8 mouse cellular contexts compared by ENCODE assay signal in the genomic region with DNA sequence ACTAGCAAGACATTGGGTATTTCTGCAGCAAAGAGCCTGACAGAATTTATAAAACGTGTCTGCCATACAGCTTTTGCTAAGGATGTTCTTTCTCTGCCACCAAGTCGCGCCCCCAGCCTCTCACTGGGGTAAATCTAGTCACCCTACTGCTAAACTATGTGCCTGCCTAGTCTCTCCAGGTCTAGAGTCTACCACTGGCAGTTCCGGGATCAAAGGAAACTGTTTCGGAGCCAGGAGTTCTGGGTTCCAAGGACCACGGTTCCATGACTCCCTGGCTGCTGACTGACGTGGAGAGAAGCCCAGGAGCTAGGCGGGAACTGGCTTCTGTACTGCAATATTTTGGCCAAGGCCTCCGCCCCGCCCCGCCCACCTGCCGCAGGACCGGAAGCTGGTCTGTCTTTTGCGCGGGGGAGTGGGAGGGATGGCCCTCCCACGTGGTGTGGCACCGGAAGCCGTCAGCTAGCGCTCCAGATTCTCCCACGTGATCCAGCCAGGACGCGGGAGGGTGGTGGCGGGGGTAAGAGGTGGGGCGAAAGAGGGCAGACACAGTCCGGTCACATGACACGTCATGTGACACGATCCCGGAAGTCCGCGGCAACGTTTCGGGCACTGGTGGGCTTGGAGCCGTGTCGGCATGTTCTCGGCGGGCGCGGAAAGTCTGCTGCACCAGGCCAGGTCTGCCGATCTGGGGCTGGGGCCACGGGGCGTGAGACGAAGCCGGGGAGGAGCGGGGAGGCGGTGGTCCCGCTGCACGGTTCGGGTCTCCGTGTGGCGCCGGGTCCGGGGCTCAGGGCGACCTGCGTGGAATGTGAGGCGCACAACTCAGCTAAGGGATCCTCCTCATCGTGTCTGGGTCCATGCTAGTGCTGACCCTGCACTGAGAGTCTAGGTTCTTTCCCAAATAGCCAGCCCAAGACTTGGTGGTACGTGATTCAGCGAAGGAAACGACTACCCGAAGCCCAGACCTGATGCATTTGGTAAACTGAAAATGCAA. TPM values are rescaled to one million over a fixed set of nuclear protein-coding genes. Genes with fewer than 3 reads are reported as not detected.
DNase-seq lines count a peak whose midpoint lies in the region; ATAC-seq and TF ChIP-seq lines count a peak whose summit lies in the region.

A gene (plus strand): TSS at position 484 of the 994 bp plus-strand sequence.

- 0 out of 4 replicates have a peak, but pooled peaks cover 0 to 2% of the 10 kb centered on the region in 2 experiments for H3K36me3 ChIP-seq in MEL (ENCODE audit: control insufficient read depth in 1 of 2, insufficient read depth in 2 of 2, low read length in 2 of 2)
- H3K36me3 ChIP-seq in forebrain, postnatal 0 days (ENCODE audit: insufficient read depth): peaks cover 16% of the 10 kb centered on the region
- H3K36me3 ChIP-seq in lung, embryonic 16.5 days (ENCODE audit: control insufficient read depth, insufficient read depth, low read length): peaks cover 15% of the 10 kb centered on the region

- peak; percentile 56 to 70; a peak in 2 of 4 replicates for TF ChIP-seq POLR2A in MEL (IDR thresholded peaks at IDR 0.05; ENCODE audit: control insufficient read depth in 1 of 2, insufficient read depth in 1 of 2, low read depth in 1 of 2, low read length in 2 of 2, poor library complexity in 1 of 2)
- peak; percentile 87 for TF ChIP-seq POLR2A in cerebellum, adult 2 months (IDR thresholded peaks at IDR 0.05; ENCODE audit: borderline replicate concordance, insufficient read depth, low read length)

- H3K9me3 ChIP-seq in MEL (replicated peaks; ENCODE audit: insufficient read depth, low read length): no peaks in the 10 kb centered on the region
- no peaks in the 10 kb centered on the region for H3K9me3 ChIP-seq in forebrain, postnatal 0 days (ENCODE audit: low read length)
- no peaks in the 10 kb centered on the region for H3K9me3 ChIP-seq in lung, embryonic 16.5 days (ENCODE audit: control insufficient read depth, low read length)

- ATAC-seq in forebrain, postnatal 0 days: peak; percentile 95
- ATAC-seq in lung, embryonic 16.5 days (ENCODE audit: low read depth): peak; percentile 96

- WGBS in cerebellum, adult 2 months: under 1% methylated on average over 60 of the region's 60 CpGs
- 3% methylated on average over 60 of the region's 60 CpGs for WGBS in forebrain, postnatal 0 days
- 1% methylated on average over 56 of the region's 60 CpGs for WGBS in lung, embryonic 16.5 days

- H3K4me2 ChIP-seq in forebrain, postnatal 0 days (ENCODE audit: low read depth): peak within 1 kb of the TSS; percentile 90
- H3K4me2 ChIP-seq in lung, embryonic 16.5 days (ENCODE audit: low read depth, low read length): peak within 1 kb of the TSS; percentile 90

- H3K9ac ChIP-seq in MEL (ENCODE audit: control insufficient read depth, low read depth, low read length, poor library complexity, severe bottlenecking): peak within 1 kb of the TSS; percentile 73
- peak within 1 kb of the TSS; percentile 58 for H3K9ac ChIP-seq in forebrain, postnatal 0 days
- H3K9ac ChIP-seq in lung, embryonic 16.5 days (ENCODE audit: low read length): peak within 1 kb of the TSS; percentile 88

- peak within 1 kb of the TSS; percentile 68 to 77 for H3K4me3 ChIP-seq in MEL (ENCODE audit: control insufficient read depth in 1 of 2, insufficient read depth in 1 of 2, low read depth in 2 of 2, low read length in 2 of 2)
- peak within 1 kb of the TSS; percentile 89 for H3K4me3 ChIP-seq in cerebellum, adult 2 months (replicated peaks; ENCODE audit: insufficient read depth, low read depth, low read length)
- peak within 1 kb of the TSS; percentile 56 for H3K4me3 ChIP-seq in forebrain, postnatal 0 days (ENCODE audit: low read depth, low read length)
- peak within 1 kb of the TSS; percentile 86 for H3K4me3 ChIP-seq in lung, embryonic 16.5 days (ENCODE audit: low read length)

- DNase-seq in MEL (ENCODE audit: low read depth, low spot score): peak; percentile 98
- peak; percentile 91 to 96 for DNase-seq in cerebellum, adult 2 months
- DNase-seq in forebrain, postnatal 0 days: peak; percentile 96
- DNase-seq in heart, postnatal 4 days: peak; percentile 94
- DNase-seq in layer of hippocampus, adult 9-10 months (ENCODE audit: low spot score): peak; percentile 62
- peak; percentile 69 for DNase-seq in ovary, postnatal 10 days (ENCODE audit: low spot score)
- peak; percentile 92 to 95 for DNase-seq in thymus, postnatal 10 days (ENCODE audit: low spot score in 2 of 2)

- H3K4me1 ChIP-seq in MEL (ENCODE audit: control insufficient read depth in 1 of 2, insufficient read depth in 2 of 2, low read length in 2 of 2): peaks cover 0 to 8% of the 10 kb centered on the region in 2 experiments; a peak in 2 of 4 replicates
- peaks cover 5% of the 10 kb centered on the region for H3K4me1 ChIP-seq in cerebellum, adult 2 months (ENCODE audit: control insufficient read depth, insufficient read depth, low read length)
- H3K4me1 ChIP-seq in forebrain, postnatal 0 days (ENCODE audit: insufficient read depth): peaks cover 4% of the 10 kb centered on the region; the same call in 1 of the 2 replicates
- peaks cover 7% of the 10 kb centered on the region for H3K4me1 ChIP-seq in lung, embryonic 16.5 days (replicated peaks; ENCODE audit: control insufficient read depth, insufficient read depth, low read length)

- no peaks in the 10 kb centered on the region for H3K27me3 ChIP-seq in MEL (ENCODE audit: control insufficient read depth in 1 of 2, insufficient read depth in 2 of 2, low read length in 2 of 2)
- no peaks in the 10 kb centered on the region for H3K27me3 ChIP-seq in cerebellum, adult 2 months (ENCODE audit: control insufficient read depth, insufficient read depth, low read length)
- no peaks in the 10 kb centered on the region for H3K27me3 ChIP-seq in forebrain, postnatal 0 days (ENCODE audit: insufficient read depth, low read length)
- H3K27me3 ChIP-seq in lung, embryonic 16.5 days (ENCODE audit: control insufficient read depth, insufficient read depth, low read depth, low read length): no peaks in the 10 kb centered on the region

- H3K79me2 ChIP-seq in MEL (ENCODE audit: control insufficient read depth, insufficient read depth, low read length, poor library complexity): peaks cover 2% of the 10 kb centered on the region; the same call in 1 of the 2 replicates

- H3K27ac ChIP-seq in MEL (ENCODE audit: control insufficient read depth, low read depth, low read length): peak within 1 kb of the TSS; percentile 60
- H3K27ac ChIP-seq in cerebellum, adult 2 months (ENCODE audit: insufficient read depth, low read length): peak within 1 kb of the TSS; percentile 74
- peak within 1 kb of the TSS; percentile 87 for H3K27ac ChIP-seq in forebrain, postnatal 0 days (ENCODE audit: low read depth, low read length)
- peak within 1 kb of the TSS; percentile 75 for H3K27ac ChIP-seq in lung, embryonic 16.5 days (ENCODE audit: low read length)

- no peak; a peak in 1 of 4 replicates for TF ChIP-seq EP300 in MEL (IDR thresholded peaks at IDR 0.05; ENCODE audit: low read depth in 1 of 2, low read length in 2 of 2)

- TF ChIP-seq RAD21 in MEL (IDR thresholded peaks at IDR 0.05; ENCODE audit: low read depth, low read length): no peak

- no peak for TF ChIP-seq CTCF in MEL (IDR thresholded peaks at IDR 0.05 in 2 of 3, conservative IDR thresholded peaks at IDR 0.05 in 1 of 3; ENCODE audit: control insufficient read depth in 1 of 3, insufficient read depth in 1 of 3, low read depth in 2 of 3, low read length in 3 of 3, poor library complexity in 1 of 3, severe bottlenecking in 1 of 3)
- TF ChIP-seq CTCF in cerebellum, adult 2 months (IDR thresholded peaks at IDR 0.05; ENCODE audit: borderline replicate concordance, insufficient read depth, low read depth, low read length): no peak
- TF ChIP-seq CTCF in forebrain, postnatal 0 days (IDR thresholded peaks at IDR 0.05; ENCODE audit: low read depth): no peak

TF ChIP-seq in MEL, 35 proteins besides CTCF, POLR2A, EP300 and RAD21 (continues in another document):
- TF ChIP-seq MAX (IDR thresholded peaks at IDR 0.05; ENCODE audit: low read length) (peak; percentile 95), ELF1 (IDR thresholded peaks at IDR 0.05; ENCODE audit: low read depth, low read length) (peak; percentile 96), MXI1 (IDR thresholded peaks at IDR 0.05; ENCODE audit: low read depth, low read length) (peak; percentile 95), POLR2AphosphoS2 (IDR thresholded peaks at IDR 0.05; ENCODE audit: low read length) (peak; percentile 68), USF2 (IDR thresholded peaks at IDR 0.05; ENCODE audit: borderline replicate concordance in 1 of 2, insufficient read depth in 1 of 2, low read depth in 1 of 2, low read length in 2 of 2) (peak; percentile 95 to 99), MAZ (IDR thresholded peaks at IDR 0.05; ENCODE audit: low read depth, low read length) (peak; percentile 90), MYB (IDR thresholded peaks at IDR 0.05; ENCODE audit: low read depth, low read length) (no peak), SMC3 (IDR thresholded peaks at IDR 0.05; ENCODE audit: low read depth, low read length) (no peak), CHD2 (IDR thresholded peaks at IDR 0.05; ENCODE audit: low read length) (no peak), SIN3A (IDR thresholded peaks at IDR 0.05; ENCODE audit: low read length) (peak; percentile 99), ETS1 (IDR thresholded peaks at IDR 0.05; ENCODE audit: low read depth, low read length) (peak; percentile 77), TCF12 (IDR thresholded peaks at IDR 0.05; ENCODE audit: low read depth, low read length) (no peak; the same call in 1 of the 2 replicates), NELFE (IDR thresholded peaks at IDR 0.05; ENCODE audit: low read depth, low read length) (peak; percentile 69), ZKSCAN1 (IDR thresholded peaks at IDR 0.05; ENCODE audit: low read depth, low read length) (no peak), RCOR1 (IDR thresholded peaks at IDR 0.05; ENCODE audit: low read depth, low read length) (no peak), JUND (IDR thresholded peaks at IDR 0.05; ENCODE audit: low read depth, low read length) (no peak), MYC (IDR thresholded peaks at IDR 0.05; ENCODE audit: low read depth, low read length) (peak; percentile 91; the same call in 1 of the 2 replicates), HCFC1 (IDR thresholded peaks at IDR 0.05; ENCODE audit: low read depth, low read length) (peak; percentile 86), ZC3H11A (IDR thresholded peaks at IDR 0.05; ENCODE audit: low read depth, low read length) (no peak), USF1 (IDR thresholded peaks at IDR 0.05; ENCODE audit: low read depth, low read length) (peak; percentile 99)

RNA-seq across cellular contexts. Expression of the gene that starts here (rescaled TPM):
- 4.4 and 5.1 TPM in 2 replicates for total RNA-seq in MEL (2012; rRNA removed)
- polyA plus RNA-seq in MEL (2012; ENCODE audit: insufficient read depth in 1 of 2, insufficient read length in 2 of 2, low read depth in 1 of 2, low replicate concordance in 2 of 2, missing spikeins in 1 of 2): 10 to 100 TPM in 1 of 2 experiments, not detected in 1; 13.5 TPM
- polyA plus RNA-seq in cerebellum, adult 2 months (2012; rRNA removed): 30.3 and 32.7 TPM in 2 replicates
- total RNA-seq in forebrain, postnatal 0 days (2014; rRNA removed): 13.5 and 16.7 TPM in 2 replicates
- 6.4 and 7.8 TPM in 2 replicates for polyA plus RNA-seq in forebrain, postnatal 0 days (2015; fragmentation: Nextera tagmentation; extraction: Ambion mirVana)
- total RNA-seq in heart, postnatal 4 days (2021): 1 to 10 TPM; 6.0 to 8.2 TPM
- polyA plus RNA-seq in lung, embryonic 16.5 days (2015; fragmentation: Nextera tagmentation; extraction: Ambion mirVana): 10.0 and 10.3 TPM in 2 replicates

Comparison
In these comparisons a context has a peak if more than half of its experiments do, and no peak if none do; other contexts are left out.
1. Peak in every context shown above with its lines: DNase-seq, ATAC-seq, H3K4me3 ChIP-seq and H3K27ac ChIP-seq.